Mouse (Mus musculus) c-Kit-negative CD71-positive TER-119-positive erythroid progenitor cells, embryonic 14.5 days (primary cell): ENCODE results near the gene Gm28048.

Experiments
- DNase-seq: peaks from one replicate; pipeline ENCODE4 v3.0.0-alpha.2; 2013; ENCODE audit warnings: low read depth, low spot score

Gm28048 gene

GRCm38 (mm10) chr11:22860335-22861227, 121.3 kb downstream of the Gm28048 start, which contains the start of gene B3gnt2:
Gene B3gnt2 (minus strand): TSS chr11:22860961.
- DNase-seq = no peak

- peak; percentile 47 for DNase-seq
These were observed 122.1 kb downstream of the Gm28048 start for GRCm38 (mm10) chr11:22859633-22860334.

GRCm38 (mm10) chr11:22859301-22859632, 122.6 kb downstream of the Gm28048 start:
- DNase-seq = no peak

- no peak for DNase-seq
These were observed 123.2 kb downstream of the Gm28048 start for GRCm38 (mm10) chr11:22858441-22859300.

- no peak for DNase-seq
These were observed 124.0 kb downstream of the Gm28048 start for GRCm38 (mm10) chr11:22857705-22858440.

- no peak for DNase-seq
These were observed 124.7 kb downstream of the Gm28048 start for GRCm38 (mm10) chr11:22857106-22857704.

- DNase-seq = no peak
These were observed 125.4 kb downstream of the Gm28048 start for GRCm38 (mm10) chr11:22856371-22856965.

GRCm38 (mm10) chr11:22854571-22854970, 127.3 kb downstream of the Gm28048 start:
- no peak for DNase-seq

- no peak for DNase-seq
These were observed 128.3 kb downstream of the Gm28048 start for GRCm38 (mm10) chr11:22853477-22854157.

- DNase-seq = no peak
These were observed 129.4 kb downstream of the Gm28048 start for GRCm38 (mm10) chr11:22852510-22852909.

GRCm38 (mm10) chr11:22851416-22851815, 130.5 kb downstream of the Gm28048 start:
- DNase-seq = no peak

GRCm38 (mm10) chr11:22850077-22850476, 131.8 kb downstream of the Gm28048 start:
- no peak for DNase-seq

GRCm38 (mm10) chr11:22848649-22849195, 133.2 kb downstream of the Gm28048 start:
- DNase-seq = no peak

- no peak for DNase-seq
These were observed 133.9 kb downstream of the Gm28048 start for GRCm38 (mm10) chr11:22847732-22848648.

- no peak for DNase-seq
These were observed 134.7 kb downstream of the Gm28048 start for GRCm38 (mm10) chr11:22846960-22847731.

- no peak for DNase-seq
These were observed 135.6 kb downstream of the Gm28048 start for GRCm38 (mm10) chr11:22846093-22846835.
